ENCODE assay signal across 8 mouse cellular contexts in genomic region chr5:35728957-35729460, GRCm38 (mm10). TPM values are rescaled to one million over a fixed set of nuclear protein-coding genes. Genes with fewer than 3 reads are reported as not detected.
DNase-seq lines count a peak whose midpoint lies in the region; ATAC-seq and TF ChIP-seq lines count a peak whose summit lies in the region.

No protein-coding gene starts in this region.

- no peaks in the 10 kb centered on the region for H3K36me3 ChIP-seq in heart, embryonic 12.5 days
- no peaks in the 10 kb centered on the region for H3K36me3 ChIP-seq in kidney, embryonic 14.5 days (ENCODE audit: control insufficient read depth, insufficient read depth, low read length)
- no peaks in the 10 kb centered on the region for H3K36me3 ChIP-seq in liver, adult 2 months (ENCODE audit: control insufficient read depth, insufficient read depth, low read length)

- peak overlapping the region; percentile 31 for H3K4me3 ChIP-seq in heart, embryonic 12.5 days
- peak overlapping the region; percentile 24; the same call in 1 of the 2 replicates for H3K4me3 ChIP-seq in kidney, embryonic 14.5 days (ENCODE audit: low read length)
- peak overlapping the region; percentile 46 for H3K4me3 ChIP-seq in liver, adult 2 months (ENCODE audit: insufficient read depth, low read depth, low read length)

- peak; percentile 84 for ATAC-seq in heart, embryonic 12.5 days (ENCODE audit: insufficient number of reproducible peaks, low FRiP score)
- ATAC-seq in kidney, embryonic 14.5 days (ENCODE audit: low FRiP score, low TSS enrichment) = peak; percentile 93
- peak; percentile 89 for ATAC-seq in monocyte, adult 5-6 weeks (replicated peaks; ENCODE audit: insufficient number of reproducible peaks, low FRiP score, low TSS enrichment, poor library complexity, severe bottlenecking)

- no peak for TF ChIP-seq CTCF in liver, adult 2 months (IDR thresholded peaks at IDR 0.05; ENCODE audit: low read depth, low read length)

- no peaks in the 10 kb centered on the region; the same call in 1 of the 2 replicates for H3K27me3 ChIP-seq in heart, embryonic 12.5 days (replicated peaks)
- H3K27me3 ChIP-seq in kidney, embryonic 14.5 days (ENCODE audit: control insufficient read depth, insufficient read depth, low read length) = no peaks in the 10 kb centered on the region
- H3K27me3 ChIP-seq in liver, adult 2 months (ENCODE audit: control insufficient read depth, insufficient read depth, low read length) = no peaks in the 10 kb centered on the region

- H3K4me1 ChIP-seq in heart, embryonic 12.5 days (replicated peaks) = peaks cover 14% of the 10 kb centered on the region
- H3K4me1 ChIP-seq in kidney, embryonic 14.5 days (ENCODE audit: control insufficient read depth, insufficient read depth, low read length) = peaks cover 2% of the 10 kb centered on the region; the same call in 1 of the 2 replicates
- H3K4me1 ChIP-seq in liver, adult 2 months (ENCODE audit: control insufficient read depth, insufficient read depth, low read length) = peaks cover 5% of the 10 kb centered on the region; the same call in 1 of the 2 replicates

- H3K4me2 ChIP-seq in heart, embryonic 12.5 days = peak overlapping the region; percentile 58
- peak overlapping the region; percentile 24 for H3K4me2 ChIP-seq in kidney, embryonic 14.5 days (replicated peaks; ENCODE audit: low read depth, low read length)

- WGBS in heart, embryonic 12.5 days = 41% methylated on average over 11 of the region's 11 CpGs
- WGBS in kidney, embryonic 14.5 days = 40% methylated on average over 11 of the region's 11 CpGs
- 5% methylated on average over 11 of the region's 11 CpGs for WGBS in liver, adult 2 months

- peak; percentile 41 for DNase-seq in urinary bladder, adult 2 months (ENCODE audit: low spot score)
- DNase-seq in urinary bladder, postnatal 25 days (ENCODE audit: low spot score) = no peak
- peak; percentile 17 for DNase-seq in embryo, embryonic 11.5 days (ENCODE audit: low read depth, low spot score)
- DNase-seq in liver, adult 2 months (ENCODE audit: extremely low read depth, low read depth, low spot score) = peak; percentile 55
- DNase-seq in testis, postnatal 14 days (ENCODE audit: low spot score) = peak; percentile 62

- H3K27ac ChIP-seq in heart, embryonic 12.5 days (ENCODE audit: poor library complexity, severe bottlenecking) = peak overlapping the region; percentile 90
- peak overlapping the region; percentile 91 for H3K27ac ChIP-seq in kidney, embryonic 14.5 days (ENCODE audit: low read depth, low read length)
- peak overlapping the region; percentile 52 for H3K27ac ChIP-seq in liver, adult 2 months (replicated peaks; ENCODE audit: insufficient read depth, low read depth, low read length)

- H3K9ac ChIP-seq in heart, embryonic 12.5 days = peak overlapping the region; percentile 63
- 0 out of 2 replicates have a peak overlapping the region, but pooled peaks have one; percentile 23 for H3K9ac ChIP-seq in kidney, embryonic 14.5 days (ENCODE audit: low read depth, low read length)
- H3K9ac ChIP-seq in liver, adult 2 months (ENCODE audit: low read depth, low read length) = peak overlapping the region; percentile 53

- 0 out of 2 replicates have a peak, but pooled peaks cover 3% of the 10 kb centered on the region for H3K79me2 ChIP-seq in liver, adult 2 months (ENCODE audit: control insufficient read depth, insufficient read depth, low read length)

- no peaks in the 10 kb centered on the region for H3K9me3 ChIP-seq in heart, embryonic 12.5 days (replicated peaks)
- H3K9me3 ChIP-seq in kidney, embryonic 14.5 days (ENCODE audit: control insufficient read depth, low read length) = no peaks in the 10 kb centered on the region

- peak; percentile 42; the same call in 1 of the 2 replicates for TF ChIP-seq POLR2A in liver, adult 2 months (IDR thresholded peaks at IDR 0.05; ENCODE audit: extremely low read depth, insufficient read depth, low read length)

RNA-seq across cellular contexts. Expression of gene Sh3tc1, which starts 10.8 kb away (rescaled TPM):
- 2.4 and 3.2 TPM in 2 replicates for polyA plus RNA-seq in urinary bladder, adult 2 months (2012; rRNA removed)
- polyA plus RNA-seq in heart, embryonic 12.5 days (2016; fragmentation: Nextera tagmentation; extraction: Ambion mirVana) = 10.0 and 10.4 TPM in 2 replicates
- polyA plus RNA-seq in kidney, embryonic 14.5 days (2014; fragmentation: Nextera tagmentation; extraction: Ambion mirVana) = 4.2 and 11.3 TPM in 2 replicates
- 4.8 and 5.2 TPM in 2 replicates for total RNA-seq in liver, adult 2 months (2014; rRNA removed)
- polyA plus RNA-seq in liver, adult 2 months (2012; rRNA removed) = 2.1 and 3.0 TPM in 2 replicates
- 8.3 to 17.8 TPM (median 12.1 TPM) in 3 replicates for total RNA-seq in monocyte, adult 5-6 weeks (2017)

RNA-seq across cellular contexts. Expression of gene Ablim2, which starts 28.7 kb away (rescaled TPM):
- polyA plus RNA-seq in urinary bladder, adult 2 months (2012; rRNA removed) = 3.7 and 4.4 TPM in 2 replicates
- 3.8 and 3.9 TPM in 2 replicates for polyA plus RNA-seq in heart, embryonic 12.5 days (2016; fragmentation: Nextera tagmentation; extraction: Ambion mirVana)
- 0.30 and 2.5 TPM in 2 replicates for polyA plus RNA-seq in kidney, embryonic 14.5 days (2014; fragmentation: Nextera tagmentation; extraction: Ambion mirVana)
- 1.9 and 2.3 TPM in 2 replicates for total RNA-seq in liver, adult 2 months (2014; rRNA removed)
- polyA plus RNA-seq in liver, adult 2 months (2012; rRNA removed) = 3.5 and 5.9 TPM in 2 replicates
- 1.4 to 5.4 TPM in 2 of 3 replicates, not detected in the other for total RNA-seq in monocyte, adult 5-6 weeks (2017)

RNA-seq across cellular contexts. Expression of gene Htra3, which starts 49.4 kb away (rescaled TPM):
- 90.2 and 126 TPM in 2 replicates for polyA plus RNA-seq in urinary bladder, adult 2 months (2012; rRNA removed)
- 4.3 and 4.8 TPM in 2 replicates for polyA plus RNA-seq in heart, embryonic 12.5 days (2016; fragmentation: Nextera tagmentation; extraction: Ambion mirVana)
- polyA plus RNA-seq in kidney, embryonic 14.5 days (2014; fragmentation: Nextera tagmentation; extraction: Ambion mirVana) = 7.0 and 8.6 TPM in 2 replicates
- total RNA-seq in liver, adult 2 months (2014; rRNA removed) = 0.83 and 1.2 TPM in 2 replicates
- polyA plus RNA-seq in liver, adult 2 months (2012; rRNA removed) = 0.97 and 1.3 TPM in 2 replicates
- total RNA-seq in monocyte, adult 5-6 weeks (2017) = not detected in 3 replicates
